8 mouse cellular contexts compared by ENCODE assay signal in the genomic region with DNA sequence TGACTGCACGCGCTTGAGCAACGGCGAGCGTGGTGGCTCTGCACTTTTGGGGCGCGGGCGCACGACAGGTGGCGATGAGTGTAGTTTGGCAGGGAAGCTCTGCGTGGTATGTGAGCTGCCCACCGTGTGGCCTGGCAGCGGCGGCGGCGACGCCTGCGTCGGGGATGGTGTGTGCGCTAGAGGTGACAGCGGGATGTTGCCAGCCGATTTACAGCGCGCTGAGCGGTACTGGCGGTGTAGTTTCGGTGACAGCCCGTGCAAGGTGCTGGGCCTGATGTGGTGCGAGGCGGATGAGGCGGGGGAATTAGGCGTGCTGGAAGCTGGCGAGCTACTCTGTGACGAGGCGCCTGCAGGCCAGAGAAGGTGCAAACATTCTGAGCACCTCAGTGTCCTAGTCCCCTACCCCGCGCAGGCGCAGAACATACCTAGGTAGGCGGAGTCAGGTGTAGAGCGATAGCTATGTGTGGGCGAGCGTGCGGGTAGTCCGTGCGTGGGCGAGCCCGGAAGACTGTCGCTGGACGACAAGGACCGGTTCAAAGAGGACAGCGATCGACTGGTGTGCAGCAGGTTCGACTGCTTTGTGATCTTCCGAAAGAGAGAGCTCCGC. TPM values are rescaled to one million over a fixed set of nuclear protein-coding genes. Genes with fewer than 3 reads are reported as not detected.
DNase-seq lines count a peak whose midpoint lies in the region; ATAC-seq and TF ChIP-seq lines count a peak whose summit lies in the region.

No protein-coding gene starts in this region.

- no peaks in the 10 kb centered on the region for H3K9me3 ChIP-seq in G1E (replicated peaks)
- H3K9me3 ChIP-seq in erythroblast, embryonic 14.5 days (ENCODE audit: control insufficient read depth, low read length) = no peaks in the 10 kb centered on the region

- intact Hi-C loops in left cerebral cortex, adult 2 months (cut with DNase I) = no loop called here

- peak; percentile 90 for DNase-seq in G1E (ENCODE audit: low spot score)
- DNase-seq in brain, adult 2 months (ENCODE audit: low read depth, low spot score) = peak; percentile 94
- DNase-seq in left cerebral cortex, adult 2 months (ENCODE audit: extremely low spot score in 1 of 2, low spot score in 2 of 2) = peak; percentile 63 to 69
- DNase-seq in right cerebral cortex, postnatal 25 days = peak; percentile 70
- peak; percentile 66 to 74 for DNase-seq in urinary bladder, postnatal 36 days (ENCODE audit: low spot score in 2 of 2)

- 7% methylated on average over 55 of the region's 55 CpGs for WGBS in macrophage (ENCODE audit: missing documents)

- H3K27me3 ChIP-seq in G1E (ENCODE audit: insufficient read depth, low read length) = no peaks in the 10 kb centered on the region
- H3K27me3 ChIP-seq in erythroblast, embryonic 14.5 days (ENCODE audit: control insufficient read depth) = peaks cover 26% of the 10 kb centered on the region

- peak overlapping the region; percentile 73 for H3K4me3 ChIP-seq in G1E (ENCODE audit: low read depth, low read length)
- peak overlapping the region; percentile 75 for H3K4me3 ChIP-seq in erythroblast, embryonic 14.5 days (replicated peaks)
- peak overlapping the region; percentile 17; the same call in 1 of the 2 replicates for H3K4me3 ChIP-seq in left cerebral cortex, adult 2 months
- peak overlapping the region; percentile 18; the same call in 1 of the 2 replicates for H3K4me3 ChIP-seq in macrophage (ENCODE audit: inconsistent target)

- H3K36me3 ChIP-seq in G1E (replicated peaks) (peaks cover 75% of the 10 kb centered on the region), macrophage (ENCODE audit: inconsistent target) (peaks cover 8% of the 10 kb centered on the region; the same call in 1 of the 2 replicates)
- H3K36me3 ChIP-seq in erythroblast, embryonic 14.5 days (ENCODE audit: control insufficient read depth) = peaks cover 42% of the 10 kb centered on the region

- TF ChIP-seq CTCF in G1E (IDR thresholded peaks at IDR 0.05; ENCODE audit: low read depth, low read length) = no peak
- no peak for TF ChIP-seq CTCF in left cerebral cortex, adult 2 months (IDR thresholded peaks at IDR 0.05)

- ATAC-seq in G1E (ENCODE audit: extremely low read depth, insufficient number of reproducible peaks, low FRiP score, poor library complexity, severe bottlenecking) = peak; percentile 22
- peak; percentile 37 to 41; a peak in 3 of 4 replicates for ATAC-seq in hematopoietic stem cell, adult 5-6 weeks (replicated peaks in 1 of 2; ENCODE audit: insufficient read depth in 1 of 2, low FRiP score in 2 of 2, low TSS enrichment in 1 of 2, low read depth in 1 of 2, poor library complexity in 2 of 2, severe bottlenecking in 2 of 2)

- H3K4me1 ChIP-seq in G1E (ENCODE audit: insufficient read depth, low read depth, low read length) = peaks cover 70% of the 10 kb centered on the region
- peaks cover 77% of the 10 kb centered on the region for H3K4me1 ChIP-seq in erythroblast, embryonic 14.5 days (ENCODE audit: control insufficient read depth)

- H3K27ac ChIP-seq in left cerebral cortex, adult 2 months = no peak overlapping the region; the same call in 1 of the 2 replicates
- H3K27ac ChIP-seq in macrophage = peak overlapping the region; percentile 36; the same call in 1 of the 2 replicates

- H3K79me2 ChIP-seq in macrophage (ENCODE audit: inconsistent target) = peaks cover 23% of the 10 kb centered on the region

RNA-seq across cellular contexts. Expression of gene Dnase2a, which starts 4.6 kb away (rescaled TPM):
- total RNA-seq in G1E (2014; fragmentation: Nextera tagmentation) (116 and 118 TPM in 2 replicates), G1E (2017) (147 and 170 TPM in 2 replicates)
- polyA plus RNA-seq in G1E (2012) (40.2 and 75.0 TPM in 2 replicates), macrophage (2018) (160 to 211 TPM (median 178 TPM) in 3 replicates)
- 4.8 and 7.7 TPM in 2 replicates for polyA plus RNA-seq in erythroblast, embryonic 14.5 days (2012)
- 27.8 and 50.0 TPM in 2 replicates for total RNA-seq in hematopoietic stem cell, adult 5-6 weeks (2017)
- total RNA-seq in left cerebral cortex, adult 2 months (2021) = 1 to 10 TPM; 4.3 to 5.1 TPM
- total RNA-seq in macrophage (2018; cell fraction: chromatin; rRNA removed) = 100 to 1,000 TPM in 4 of 26 experiments, 10 to 100 TPM in 22; 16.6 to 177 (median 57.0) TPM
- total RNA-seq in macrophage (2018; cell fraction: cytosol; rRNA removed) = 100 to 1,000 TPM in 23 of 26 experiments, 10 to 100 TPM in 3; 92.2 to 241 (median 140) TPM
- 100 to 1,000 TPM in 16 of 26 experiments, 10 to 100 TPM in 10; 31.8 to 226 (median 112) TPM for total RNA-seq in macrophage (2018; cell fraction: nucleus; rRNA removed)

RNA-seq across cellular contexts. Expression of gene Klf1, which starts 11.3 kb away (rescaled TPM):
- 69.9 and 75.0 TPM in 2 replicates for total RNA-seq in G1E (2014; fragmentation: Nextera tagmentation)
- 51.5 and 56.1 TPM in 2 replicates for total RNA-seq in G1E (2017)
- 193 and 253 TPM in 2 replicates for polyA plus RNA-seq in G1E (2012)
- polyA plus RNA-seq in erythroblast, embryonic 14.5 days (2012) = 358 and 362 TPM in 2 replicates
- 4.1 and 30.6 TPM in 2 replicates for total RNA-seq in hematopoietic stem cell, adult 5-6 weeks (2017)
- total RNA-seq in left cerebral cortex, adult 2 months (2021) = under 1 TPM in 1 of 2 experiments, not detected in 1; 0.23 TPM
- total RNA-seq in macrophage (2018; cell fraction: chromatin; rRNA removed) = not detected
- total RNA-seq in macrophage (2018; cell fraction: cytosol; rRNA removed) = under 1 TPM in 9 of 26 experiments, not detected in 17; 0.09 to 0.24 (median 0.13) TPM
- not detected for total RNA-seq in macrophage (2018; cell fraction: nucleus; rRNA removed)
- 0.09 TPM in 1 of 3 replicates, not detected in the others for polyA plus RNA-seq in macrophage (2018)

RNA-seq across cellular contexts. Expression of gene Gcdh, which starts 19.3 kb away (rescaled TPM):
- total RNA-seq in G1E (2014; fragmentation: Nextera tagmentation) (17.7 and 26.6 TPM in 2 replicates), G1E (2017) (35.2 and 45.8 TPM in 2 replicates)
- polyA plus RNA-seq in G1E (2012) (66.4 and 69.8 TPM in 2 replicates), macrophage (2018) (11.1 to 13.7 TPM (median 12.0 TPM) in 3 replicates)
- 15.0 and 18.3 TPM in 2 replicates for polyA plus RNA-seq in erythroblast, embryonic 14.5 days (2012)
- total RNA-seq in hematopoietic stem cell, adult 5-6 weeks (2017) = 29.5 and 37.4 TPM in 2 replicates
- 10 to 100 TPM; 35.6 to 44.1 TPM for total RNA-seq in left cerebral cortex, adult 2 months (2021)
- total RNA-seq in macrophage (2018; cell fraction: chromatin; rRNA removed) = 10 to 100 TPM in 21 of 26 experiments, 1 to 10 TPM in 5; 4.6 to 47.4 (median 21.0) TPM
- total RNA-seq in macrophage (2018; cell fraction: cytosol; rRNA removed) = 10 to 100 TPM in 22 of 26 experiments, 1 to 10 TPM in 4; 8.8 to 15.2 (median 12.4) TPM
- 10 to 100 TPM in 18 of 26 experiments, 1 to 10 TPM in 8; 5.6 to 23.3 (median 16.6) TPM for total RNA-seq in macrophage (2018; cell fraction: nucleus; rRNA removed)

RNA-seq across cellular contexts. Expression of gene Mast1, which starts 24.2 kb away (rescaled TPM):
- total RNA-seq in G1E (2014; fragmentation: Nextera tagmentation) (not detected in 2 replicates), G1E (2017) (0.23 and 0.27 TPM in 2 replicates)
- polyA plus RNA-seq in G1E (2012) (0.16 and 0.25 TPM in 2 replicates), macrophage (2018) (0.04 to 0.06 TPM in 2 of 3 replicates, not detected in the other)
- 0.01 and 0.08 TPM in 2 replicates for polyA plus RNA-seq in erythroblast, embryonic 14.5 days (2012)
- 0.10 TPM in 1 of 2 replicates, not detected in the other for total RNA-seq in hematopoietic stem cell, adult 5-6 weeks (2017)
- 10 to 100 TPM; 89.4 to 95.7 TPM for total RNA-seq in left cerebral cortex, adult 2 months (2021)
- total RNA-seq in macrophage (2018; cell fraction: chromatin; rRNA removed) = under 1 TPM in 4 of 26 experiments, not detected in 22; 0.12 to 0.24 (median 0.16) TPM
- total RNA-seq in macrophage (2018; cell fraction: cytosol; rRNA removed) = under 1 TPM in 19 of 26 experiments, not detected in 7; 0.03 to 0.13 (median 0.04) TPM
- under 1 TPM in 4 of 26 experiments, not detected in 22; 0.09 to 0.16 (median 0.13) TPM for total RNA-seq in macrophage (2018; cell fraction: nucleus; rRNA removed)

RNA-seq across cellular contexts. Expression of gene Rtbdn, which starts 33.8 kb away (rescaled TPM):
- total RNA-seq in G1E (2014; fragmentation: Nextera tagmentation) = not detected in 2 replicates
- 0.11 and 0.12 TPM in 2 replicates for total RNA-seq in G1E (2017)
- polyA plus RNA-seq in G1E (2012) = not detected in 2 replicates
- polyA plus RNA-seq in erythroblast, embryonic 14.5 days (2012) = not detected in 2 replicates
- total RNA-seq in hematopoietic stem cell, adult 5-6 weeks (2017) = not detected in 2 replicates
- 1 to 10 TPM; 1.1 to 1.2 TPM for total RNA-seq in left cerebral cortex, adult 2 months (2021)
- not detected for total RNA-seq in macrophage (2018; cell fraction: chromatin; rRNA removed)
- not detected for total RNA-seq in macrophage (2018; cell fraction: cytosol; rRNA removed)
- not detected for total RNA-seq in macrophage (2018; cell fraction: nucleus; rRNA removed)
- not detected in 3 replicates for polyA plus RNA-seq in macrophage (2018)

Comparison
In these comparisons a context has a peak if more than half of its experiments do, and no peak if none do; other contexts are left out.
1. H3K4me3 ChIP-seq: peak in every context shown above with its lines; median percentile 75 in erythroblast, embryonic 14.5 days; 73 in G1E; 18 in macrophage; 17 in left cerebral cortex, adult 2 months.